Mouse (Mus musculus) kidney, postnatal 36 days (tissue): ENCODE data around the gene Nt5dc2.
A peak's percentile ranks its signal among the peaks of the same experiment; 100 is the strongest.

Experiments used
- DNase-seq, 2 experiments: peaks; one replicate each; pipeline ENCODE4 v3.0.0; 2021 to 2022; ENCODE audit warnings: mixed read lengths in 2 of 2

Gene Nt5dc2

GRCm38 (mm10) chr14:31134015-31135000 is 3.5 kb downstream of the Nt5dc2 start:
- no peak for DNase-seq

GRCm38 (mm10) chr14:31135495-31136410 is 4.9 kb downstream of the Nt5dc2 start:
- no peak for DNase-seq

- no peak for DNase-seq
Measured at GRCm38 (mm10) chr14:31136411-31137280, 5.8 kb downstream of the Nt5dc2 start.

- DNase-seq: no peak
Measured at GRCm38 (mm10) chr14:31137281-31137595, 6.4 kb downstream of the Nt5dc2 start.

GRCm38 (mm10) chr14:31137791-31138190 is 6.9 kb downstream of the Nt5dc2 start:
- DNase-seq: peak; percentile 65 to 72

GRCm38 (mm10) chr14:31138219-31138896 is 7.5 kb downstream of the Nt5dc2 start:
- no peak for DNase-seq

- DNase-seq: no peak
Measured at GRCm38 (mm10) chr14:31138897-31139429, 8.1 kb downstream of the Nt5dc2 start.

- no peak for DNase-seq
Measured at GRCm38 (mm10) chr14:31139666-31140065, 8.8 kb downstream of the Nt5dc2 start.

GRCm38 (mm10) chr14:31140141-31140540 is 9.3 kb downstream of the Nt5dc2 start:
- no peak for DNase-seq

GRCm38 (mm10) chr14:31141011-31141410 is 10.2 kb downstream of the Nt5dc2 start:
- no peak for DNase-seq

GRCm38 (mm10) chr14:31145694-31146093 is 14.8 kb downstream of the Nt5dc2 start:
- DNase-seq: no peak

GRCm38 (mm10) chr14:31160196-31161150 is 29.6 kb downstream of the Nt5dc2 start:
- no peak for DNase-seq

GRCm38 (mm10) chr14:31161191-31161590 is 30.3 kb downstream of the Nt5dc2 start:
- DNase-seq: no peak

- DNase-seq: no peak
Measured at GRCm38 (mm10) chr14:31161638-31162037, 30.8 kb downstream of the Nt5dc2 start.

- no peak for DNase-seq
Measured at GRCm38 (mm10) chr14:31164067-31164466, 33.2 kb downstream of the Nt5dc2 start.

GRCm38 (mm10) chr14:31165010-31165409 is 34.2 kb downstream of the Nt5dc2 start:
- peak in 1 of 2 experiments; percentile 49 for DNase-seq

GRCm38 (mm10) chr14:31165458-31165857 is 34.6 kb downstream of the Nt5dc2 start:
- DNase-seq: no peak

GRCm38 (mm10) chr14:31165991-31166630 is 35.3 kb downstream of the Nt5dc2 start:
- no peak for DNase-seq

GRCm38 (mm10) chr14:31166827-31167226 is 36.0 kb downstream of the Nt5dc2 start:
- DNase-seq: no peak

- peak; percentile 69 to 71 for DNase-seq
Measured at GRCm38 (mm10) chr14:31168425-31168824, 37.6 kb downstream of the Nt5dc2 start, which contains the start of gene Stab1. Gene Stab1, minus strand, starts transcription at chr14:31168641.
